Mouse (Mus musculus) heart, embryonic 11.5 days (tissue): ENCODE data around the gene Epas1. TPM values are rescaled to one million over a fixed set of nuclear protein-coding genes. Genes with fewer than 3 reads are reported as not detected.
A peak's percentile ranks its signal among the peaks of the same experiment; 100 is the strongest.

Experiments used
- ATAC-seq: fragments of 200-750 bp; cut with Nextera tagmentation; replicated peaks from 2 replicates; pipeline ENCODE4 v1.8.0; 2017; ENCODE audit warnings: moderate library complexity; ENCODE audit not compliant: insufficient number of reproducible peaks, low FRiP score, low TSS enrichment
- H3K27ac ChIP-seq: fragments of 300-500 bp; sonication (generic); 2 replicates; pipeline ENCODE4 v1.5.1; 2014; ENCODE audit warnings: mild to moderate bottlenecking, low read depth, low read length
- H3K27me3 ChIP-seq: fragments of 300-500 bp; sonication (generic); 2 replicates; pipeline ENCODE4 v1.6.1; 2014; ENCODE audit warnings: mild to moderate bottlenecking, low read length, mixed read lengths; ENCODE audit not compliant: control insufficient read depth, insufficient read depth
- H3K36me3 ChIP-seq: fragments of 300-500 bp; sonication (generic); 2 replicates; pipeline ENCODE4 v1.6.1; 2014; ENCODE audit warnings: mild to moderate bottlenecking, low read length, moderate library complexity, mixed read lengths; ENCODE audit not compliant: control insufficient read depth, insufficient read depth
- H3K4me1 ChIP-seq: fragments of 300-500 bp; sonication (generic); 2 replicates; pipeline ENCODE4 v1.6.1; 2014; ENCODE audit warnings: low read length; ENCODE audit not compliant: control insufficient read depth, insufficient read depth
- H3K4me2 ChIP-seq: fragments of 300-500 bp; sonication (generic); 2 replicates; pipeline ENCODE4 v1.6.1; 2014; ENCODE audit warnings: mild to moderate bottlenecking, moderate library complexity
- H3K4me3 ChIP-seq: fragments of 300-500 bp; sonication (generic); 2 replicates; pipeline ENCODE4 v1.5.1; 2014; ENCODE audit warnings: low read depth, low read length
- H3K9ac ChIP-seq: fragments of 300-500 bp; sonication (generic); 2 replicates; pipeline ENCODE4 v1.6.1; 2014; ENCODE audit warnings: mild to moderate bottlenecking, low read depth, low read length, moderate library complexity
- H3K9me3 ChIP-seq: fragments of 300-500 bp; sonication (generic); replicated peaks from 2 replicates; pipeline ENCODE4 v1.6.1; 2016; ENCODE audit warnings: low read length; ENCODE audit not compliant: control insufficient read depth
- WGBS: fragments of 180-500 bp; shearing (Covaris S2); extraction: QIAGEN DNeasy Blood & Tissue Kit; methylation state at CpG from one replicate; pipeline ENCODE4 v1.1.7; 2014; ENCODE audit not compliant: insufficient replicate concordance; 5-methylcytosine and 5-hydroxymethylcytosine counted together
- polyA plus RNA-seq: library from polyadenylated mRNA; unstranded; fragments of >200 nt; fragmentation: Nextera tagmentation; extraction: Ambion mirVana; gene quantifications from 2 replicates; pipeline ENCODE4 v1.2.1, GENCODE M21; 2014

The Epas1 gene
- polyA plus RNA-seq, 1 experiment from 2014 or later = 11.5 TPM

DNA sequence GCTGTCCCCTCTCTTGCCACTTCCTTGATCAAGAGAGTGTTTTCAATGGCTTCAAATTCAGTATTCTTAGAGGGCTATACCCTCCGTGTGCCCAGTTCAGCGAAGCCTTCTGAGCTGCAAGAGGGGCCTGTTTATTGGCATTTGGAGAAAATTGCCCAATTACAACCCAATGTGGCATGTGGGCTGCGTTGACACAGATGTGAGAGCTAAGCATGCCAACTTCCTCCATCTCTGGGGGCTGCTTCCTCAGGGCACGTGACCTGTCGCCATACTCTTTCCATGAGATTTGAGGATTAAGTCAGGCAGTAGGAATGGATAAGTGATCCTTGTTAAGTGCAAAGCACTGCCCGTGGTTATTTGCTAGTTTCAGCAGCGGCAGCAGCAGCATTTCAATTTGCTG, 34.3 kb downstream of the Epas1 start:
- Histone ChIP-seq H3K4me3 (no peak overlapping the region), H3K27me3 (no peaks in the 10 kb centered on the region), H3K9me3 (no peaks in the 10 kb centered on the region), H3K27ac (no peak overlapping the region; the same call in 1 of the 2 replicates), H3K9ac (no peak overlapping the region), H3K4me2 (no peak overlapping the region), H3K4me1 (peaks cover 36% of the 10 kb centered on the region), H3K36me3 (no peaks in the 10 kb centered on the region)
- no peak for ATAC-seq
- WGBS = 59% methylated on average over 7 of the region's 7 CpGs

DNA sequence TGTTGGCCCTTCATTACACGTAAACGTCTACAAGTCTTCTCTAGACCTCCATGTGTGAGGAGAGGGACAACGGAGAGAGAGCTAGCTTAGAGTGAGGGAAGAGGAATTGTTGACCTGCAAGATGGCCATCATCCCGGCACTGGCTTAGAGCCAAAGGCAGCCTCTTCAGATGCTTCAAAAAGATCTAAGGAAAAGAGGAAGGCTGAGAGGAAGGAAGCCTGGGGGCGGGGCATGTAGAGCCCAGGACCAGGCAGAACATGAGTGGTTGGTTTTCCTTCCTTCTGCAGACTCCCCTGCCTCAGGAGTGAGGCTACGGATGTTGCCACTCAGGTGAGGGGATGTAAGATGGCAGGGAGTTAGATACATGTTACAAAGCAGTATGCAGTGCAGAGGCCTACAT, 34.8 kb downstream of the Epas1 start:
- Histone ChIP-seq H3K4me2 (no peak overlapping the region), H3K27ac (no peak overlapping the region), H3K4me3 (no peak overlapping the region), H3K4me1 (peaks cover 36% of the 10 kb centered on the region; the same call in 1 of the 2 replicates), H3K27me3 (no peaks in the 10 kb centered on the region), H3K9me3 (no peaks in the 10 kb centered on the region), H3K9ac (no peak overlapping the region), H3K36me3 (no peaks in the 10 kb centered on the region)
- 67% methylated on average over 6 of the region's 6 CpGs for WGBS
- no peak for ATAC-seq

DNA sequence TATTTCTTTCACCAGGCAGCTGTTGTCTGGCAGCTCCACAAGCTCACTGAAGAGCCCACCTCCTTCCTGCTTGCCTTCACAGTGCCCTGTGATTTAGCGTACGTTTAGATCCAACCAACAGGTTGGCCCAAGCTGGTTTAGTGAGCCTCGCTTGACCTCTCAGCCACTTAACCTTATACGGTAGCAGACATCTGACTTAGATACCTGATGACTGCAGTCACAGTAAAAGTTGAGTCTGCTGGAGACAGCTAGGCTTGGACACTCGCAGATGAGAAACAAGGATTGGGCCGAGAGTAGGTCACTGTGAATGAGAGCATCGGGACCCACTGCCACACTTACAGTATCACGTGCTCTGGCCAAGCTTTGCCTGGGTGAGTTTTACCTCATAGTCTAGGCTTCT, 38.4 kb downstream of the Epas1 start:
- no peak overlapping the region for H3K4me3 ChIP-seq
- H3K9ac ChIP-seq = no peak overlapping the region
- ATAC-seq = no peak
- 67% methylated on average over 8 of the region's 8 CpGs for WGBS
- peaks cover 10% of the 10 kb centered on the region; the same call in 1 of the 2 replicates for H3K4me1 ChIP-seq
- no peaks in the 10 kb centered on the region for H3K36me3 ChIP-seq
- H3K27ac ChIP-seq = no peak overlapping the region
- H3K4me2 ChIP-seq = no peak overlapping the region
- H3K27me3 ChIP-seq = no peaks in the 10 kb centered on the region
- no peaks in the 10 kb centered on the region for H3K9me3 ChIP-seq

DNA sequence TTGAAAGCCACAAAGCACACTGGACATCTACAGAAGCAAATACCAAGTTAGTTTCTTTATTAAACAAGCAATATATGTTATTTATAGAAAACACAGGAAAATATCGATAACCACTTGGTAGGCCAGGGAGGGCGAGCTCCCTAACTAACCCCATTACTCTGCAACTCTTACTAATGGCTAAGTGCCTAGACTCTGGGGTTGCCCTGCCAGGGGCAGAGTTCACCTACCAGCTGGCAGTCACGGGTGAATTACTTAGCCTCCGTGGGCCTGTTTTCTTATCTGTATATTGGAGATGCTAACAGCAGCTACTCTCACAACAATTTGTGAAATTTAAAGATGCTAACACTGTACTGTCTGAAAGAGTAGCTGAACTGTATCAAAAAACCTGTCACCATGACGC, 42.3 kb downstream of the Epas1 start:
- no peak for ATAC-seq
- Histone ChIP-seq H3K4me1 (peaks cover 18% of the 10 kb centered on the region), H3K9ac (no peak overlapping the region), H3K36me3 (no peaks in the 10 kb centered on the region), H3K4me2 (no peak overlapping the region), H3K27ac (no peak overlapping the region), H3K4me3 (no peak overlapping the region), H3K27me3 (no peaks in the 10 kb centered on the region), H3K9me3 (no peaks in the 10 kb centered on the region)
- WGBS = 74% methylated on average over 5 of the region's 5 CpGs

- no peak overlapping the region for H3K9ac ChIP-seq
- no peak overlapping the region for H3K4me3 ChIP-seq
- no peaks in the 10 kb centered on the region for H3K27me3 ChIP-seq
- no peaks in the 10 kb centered on the region for H3K36me3 ChIP-seq
- H3K27ac ChIP-seq = no peak overlapping the region
- ATAC-seq = no peak
- no peaks in the 10 kb centered on the region for H3K9me3 ChIP-seq
- H3K4me1 ChIP-seq = peaks cover 26% of the 10 kb centered on the region
- H3K4me2 ChIP-seq = no peak overlapping the region
- WGBS = 92% methylated on average over 13 of the region's 13 CpGs
Observed at GRCm38 (mm10) chr17:86797031-86797430, 43.5 kb downstream of the Epas1 start.

GRCm38 (mm10) chr17:86798460-86798859, 45.0 kb downstream of the Epas1 start:
- peaks cover 31% of the 10 kb centered on the region for H3K4me1 ChIP-seq
- 40% methylated on average over 8 of the region's 8 CpGs for WGBS
- H3K4me2 ChIP-seq = no peak overlapping the region
- 0 out of 2 replicates have a peak overlapping the region, but pooled peaks have one; percentile 16 for H3K27ac ChIP-seq
- no peaks in the 10 kb centered on the region for H3K27me3 ChIP-seq
- no peaks in the 10 kb centered on the region for H3K36me3 ChIP-seq
- ATAC-seq = no peak
- H3K9ac ChIP-seq = no peak overlapping the region
- H3K9me3 ChIP-seq = no peaks in the 10 kb centered on the region
- H3K4me3 ChIP-seq = no peak overlapping the region

DNA sequence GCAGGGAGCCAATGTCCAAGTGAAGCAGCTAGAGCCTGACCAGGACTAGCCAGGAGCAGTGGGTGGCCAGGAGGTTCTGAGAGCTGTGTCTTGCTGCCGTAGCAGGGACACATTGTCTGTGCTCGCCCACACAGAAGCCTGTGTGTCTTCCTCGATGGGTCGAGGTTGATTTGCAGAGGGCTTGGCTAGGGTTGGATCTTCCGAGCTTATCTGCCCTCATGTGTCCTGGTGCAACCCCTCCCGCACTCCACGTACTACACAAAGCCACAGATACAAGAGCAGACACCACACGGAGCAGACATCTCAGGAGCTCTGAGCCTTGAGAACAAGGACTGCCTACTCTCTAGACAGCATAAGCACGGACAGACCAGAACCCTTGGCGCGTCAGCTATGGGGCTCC, 45.5 kb downstream of the Epas1 start:
- WGBS = 51% methylated on average over 11 of the region's 11 CpGs
- Histone ChIP-seq H3K9me3 (no peaks in the 10 kb centered on the region), H3K27ac (0 out of 2 replicates have a peak overlapping the region, but pooled peaks have one; percentile 3), H3K4me3 (no peak overlapping the region), H3K4me1 (peaks cover 31% of the 10 kb centered on the region), H3K27me3 (no peaks in the 10 kb centered on the region), H3K36me3 (no peaks in the 10 kb centered on the region), H3K4me2 (no peak overlapping the region), H3K9ac (no peak overlapping the region)
- ATAC-seq = no peak

GRCm38 (mm10) chr17:86800535-86800934, 47.0 kb downstream of the Epas1 start:
- no peaks in the 10 kb centered on the region for H3K9me3 ChIP-seq
- H3K4me1 ChIP-seq = peaks cover 31% of the 10 kb centered on the region
- 55% methylated on average over 12 of the region's 12 CpGs for WGBS
- H3K36me3 ChIP-seq = no peaks in the 10 kb centered on the region
- H3K27ac ChIP-seq = peak overlapping the region; percentile 57
- no peaks in the 10 kb centered on the region for H3K27me3 ChIP-seq
- H3K4me3 ChIP-seq = no peak overlapping the region
- no peak for ATAC-seq
- no peak overlapping the region for H3K4me2 ChIP-seq
- H3K9ac ChIP-seq = no peak overlapping the region

GRCm38 (mm10) chr17:86801213-86801815, 47.8 kb downstream of the Epas1 start:
- Histone ChIP-seq H3K9me3 (no peaks in the 10 kb centered on the region), H3K4me1 (peaks cover 31% of the 10 kb centered on the region), H3K27ac (peak overlapping the region; percentile 57), H3K4me2 (no peak overlapping the region), H3K36me3 (no peaks in the 10 kb centered on the region), H3K27me3 (no peaks in the 10 kb centered on the region), H3K9ac (no peak overlapping the region), H3K4me3 (no peak overlapping the region)
- 42% methylated on average over 11 of the region's 11 CpGs for WGBS
- no peak for ATAC-seq
